Mouse (Mus musculus): Measurements from ENCODE around the gene Clasrp.

DNA sequence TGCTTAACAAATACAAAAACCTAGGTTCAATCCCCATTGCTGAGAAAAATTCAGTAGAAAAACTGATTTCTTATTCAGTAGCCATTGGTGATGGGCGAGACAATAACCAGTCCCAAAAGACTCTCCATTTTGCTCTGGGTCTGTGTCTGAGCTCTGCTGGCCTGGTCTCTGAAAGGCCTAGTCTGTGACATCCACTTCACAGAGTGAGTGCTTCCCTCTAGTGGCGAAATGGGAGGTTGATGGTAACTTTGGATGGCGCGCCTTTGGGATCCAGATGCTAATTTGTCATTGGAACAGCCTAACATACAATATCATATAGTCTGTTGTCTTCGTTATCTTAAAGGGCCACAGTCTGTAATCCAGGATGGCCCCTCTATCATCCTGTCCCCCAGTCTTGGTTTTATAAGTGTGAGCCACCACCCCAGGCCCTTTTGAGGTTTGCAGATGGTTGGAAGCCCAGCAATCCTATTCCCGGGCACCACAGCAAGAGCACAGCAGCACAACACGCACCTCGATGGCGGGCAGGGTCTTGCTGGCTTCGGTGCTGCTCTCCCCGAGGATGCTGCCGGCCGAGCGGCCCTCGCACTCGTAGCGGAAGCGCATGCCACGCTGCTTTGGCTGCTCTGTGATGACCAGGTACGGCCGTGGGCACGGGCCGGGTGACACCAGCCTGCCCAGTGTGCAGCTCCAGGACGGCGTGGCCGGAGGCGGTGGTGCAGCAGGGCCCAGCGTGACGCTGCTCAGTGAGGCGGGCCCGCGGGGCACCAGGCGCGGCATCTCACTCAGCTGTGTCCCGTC is 14.9 kb upstream of the Clasrp start:
- TF ChIP-seq CTCF (IDR thresholded peaks at IDR 0.05) (peak; percentile 96; the same call in 1 of the 2 replicates), POLR2A (IDR thresholded peaks at IDR 0.05; ENCODE audit: insufficient read depth, low read depth, low read length) (no peak), EP300 (IDR thresholded peaks at IDR 0.05; ENCODE audit: insufficient read depth, low read depth, low read length) (0 out of 2 replicates have a peak, but pooled peaks have one; percentile 69)
